13 mouse cellular contexts compared by ENCODE assay signal in genomic region chr14:56205021-56205420, GRCm38 (mm10). TPM values are rescaled to one million over a fixed set of nuclear protein-coding genes. Genes with fewer than 3 reads are reported as not detected.
DNase-seq lines count a peak whose midpoint lies in the region; ATAC-seq and TF ChIP-seq lines count a peak whose summit lies in the region.
"Not testable (repeated sequence)": the region's sequence is repeated elsewhere in the genome, so short reads cannot be mapped to it uniquely, and the experiment has no call there.
"Had no signal": no experiment of that assay in that cellular context is flagged by ENCODE, and none has a peak within 500 bp of the region (broad histone marks: within the 10 kb centered on the region; RNA-seq: fewer than 3 reads in every experiment).

No protein-coding gene starts in this region.

- not testable (repeated sequence) for H3K27ac ChIP-seq in heart, postnatal 0 days (ENCODE audit: low read depth); lung, postnatal 0 days (ENCODE audit: low read length)

- not testable (repeated sequence) for ATAC-seq in heart, postnatal 0 days (ENCODE audit: insufficient read depth, low read depth); lung, postnatal 0 days

- TF ChIP-seq CTCF in E14TG2a.4 (conservative IDR thresholded peaks at IDR 0.05; ENCODE audit: low read length): peak; percentile 47
- peak; percentile 54 for TF ChIP-seq CTCF in heart, postnatal 0 days (IDR thresholded peaks at IDR 0.05; ENCODE audit: low read depth)
- TF ChIP-seq CTCF in lung, postnatal 0 days (IDR thresholded peaks at IDR 0.05): peak; percentile 65

- WGBS in heart, postnatal 0 days: 29% methylated on average over 5 of the region's 5 CpGs
- WGBS in lung, postnatal 0 days: 29% methylated on average over 5 of the region's 5 CpGs

- H3K27me3 ChIP-seq in E14TG2a.4 (ENCODE audit: insufficient read depth, low read length); heart, postnatal 0 days (ENCODE audit: control insufficient read depth, insufficient read depth, low read length); lung, postnatal 0 days (replicated peaks; ENCODE audit: insufficient read depth, low read length): not testable (repeated sequence)

- TF ChIP-seq EP300 in heart, postnatal 0 days (IDR thresholded peaks at IDR 0.05; ENCODE audit: low read depth); lung, postnatal 0 days (IDR thresholded peaks at IDR 0.05): not testable (repeated sequence)

- not testable (repeated sequence) for H3K9me3 ChIP-seq in E14TG2a.4 (ENCODE audit: low read length); heart, postnatal 0 days (replicated peaks; ENCODE audit: control insufficient read depth, low read length); lung, postnatal 0 days (ENCODE audit: low read length)

- not testable (repeated sequence) for H3K36me3 ChIP-seq in E14TG2a.4 (ENCODE audit: insufficient read depth, low read length); heart, postnatal 0 days (replicated peaks; ENCODE audit: control insufficient read depth, insufficient read depth, low read length); lung, postnatal 0 days (ENCODE audit: insufficient read depth, low read length)

- not testable (repeated sequence) for H3K4me1 ChIP-seq in E14TG2a.4 (replicated peaks; ENCODE audit: low read depth, low read length); heart, postnatal 0 days (ENCODE audit: control insufficient read depth, insufficient read depth); lung, postnatal 0 days (ENCODE audit: insufficient read depth, low read depth, low read length)

- H3K4me3 ChIP-seq in E14TG2a.4 (replicated peaks; ENCODE audit: low read length); heart, postnatal 0 days (ENCODE audit: low read depth, low read length); lung, postnatal 0 days (ENCODE audit: low read depth, low read length): not testable (repeated sequence)

- DNase-seq in adrenal gland, postnatal 14 days: peak; percentile 53
- DNase-seq in embryo, embryonic 9.5 days (ENCODE audit: extremely low spot score): peak; percentile 48
- peak; percentile 30 for DNase-seq in heart, postnatal 0 days (ENCODE audit: low spot score)
- peak; percentile 30 for DNase-seq in kidney, postnatal 14 days
- DNase-seq in lung, postnatal 0 days (ENCODE audit: low spot score): peak; percentile 47
- peak; percentile 66 for DNase-seq in retina, embryonic 14.5 days (ENCODE audit: low spot score)
- DNase-seq in urinary bladder, postnatal 25 days (ENCODE audit: low spot score): peak; percentile 30

- not testable (repeated sequence) for H3K4me2 ChIP-seq in heart, postnatal 0 days (ENCODE audit: low read depth, low read length); lung, postnatal 0 days (replicated peaks; ENCODE audit: low read depth, low read length)

- H3K9ac ChIP-seq in heart, postnatal 0 days (replicated peaks; ENCODE audit: low read depth, low read length); lung, postnatal 0 days (replicated peaks; ENCODE audit: low read depth): not testable (repeated sequence)

RNA-seq across cellular contexts. Expression of gene Gzmf, which starts 6.2 kb away (rescaled TPM):
- not detected in 2 replicates for total RNA-seq in adrenal gland, postnatal 14 days (2021)
- not detected in 2 replicates for total RNA-seq in heart, postnatal 0 days (2014; rRNA removed; ENCODE audit: low replicate concordance)
- polyA plus RNA-seq in heart, postnatal 0 days (2015; fragmentation: Nextera tagmentation; extraction: Ambion mirVana): not detected in 2 replicates
- polyA plus RNA-seq in lung, postnatal 0 days (2015; fragmentation: Nextera tagmentation; extraction: Ambion mirVana): not detected in 2 replicates
- total RNA-seq: adrenal gland, postnatal 4 days; gastrocnemius, postnatal 4 days had no signal
- polyA plus RNA-seq: hindbrain, embryonic 16.5 days; macrophage; stomach, embryonic 14.5 days had no signal

RNA-seq across cellular contexts. Expression of gene Gzmc, which starts 29.4 kb away (rescaled TPM):
- not detected in 2 replicates for total RNA-seq in adrenal gland, postnatal 14 days (2021)
- total RNA-seq in heart, postnatal 0 days (2014; rRNA removed; ENCODE audit: low replicate concordance): not detected in 2 replicates
- not detected in 2 replicates for polyA plus RNA-seq in heart, postnatal 0 days (2015; fragmentation: Nextera tagmentation; extraction: Ambion mirVana)
- polyA plus RNA-seq in lung, postnatal 0 days (2015; fragmentation: Nextera tagmentation; extraction: Ambion mirVana): not detected in 2 replicates
- total RNA-seq: adrenal gland, postnatal 4 days; gastrocnemius, postnatal 4 days had no signal
- polyA plus RNA-seq: hindbrain, embryonic 16.5 days; macrophage; stomach, embryonic 14.5 days had no signal

RNA-seq across cellular contexts. Expression of gene Gzmn, which starts 30.6 kb away (rescaled TPM):
- total RNA-seq in adrenal gland, postnatal 14 days (2021): not detected in 2 replicates
- not detected in 2 replicates for total RNA-seq in heart, postnatal 0 days (2014; rRNA removed; ENCODE audit: low replicate concordance)
- polyA plus RNA-seq in heart, postnatal 0 days (2015; fragmentation: Nextera tagmentation; extraction: Ambion mirVana): not detected in 2 replicates
- polyA plus RNA-seq in lung, postnatal 0 days (2015; fragmentation: Nextera tagmentation; extraction: Ambion mirVana): not detected in 2 replicates
- total RNA-seq: adrenal gland, postnatal 4 days had no signal
- polyA plus RNA-seq: hindbrain, embryonic 16.5 days; macrophage; stomach, embryonic 14.5 days had no signal

RNA-seq across cellular contexts. Expression of gene Gzmg, which starts 45.6 kb away (rescaled TPM):
- not detected in 2 replicates for total RNA-seq in adrenal gland, postnatal 14 days (2021)
- total RNA-seq in heart, postnatal 0 days (2014; rRNA removed; ENCODE audit: low replicate concordance): not detected in 2 replicates
- not detected in 2 replicates for polyA plus RNA-seq in heart, postnatal 0 days (2015; fragmentation: Nextera tagmentation; extraction: Ambion mirVana)
- polyA plus RNA-seq in lung, postnatal 0 days (2015; fragmentation: Nextera tagmentation; extraction: Ambion mirVana): not detected in 2 replicates
- total RNA-seq: adrenal gland, postnatal 4 days; gastrocnemius, postnatal 4 days had no signal
- polyA plus RNA-seq: hindbrain, embryonic 16.5 days; macrophage; stomach, embryonic 14.5 days had no signal

RNA-seq across cellular contexts. Expression of gene Gzmb, which starts 57.0 kb away (rescaled TPM):
- 0.22 TPM in 1 of 2 replicates, not detected in the other for total RNA-seq in adrenal gland, postnatal 14 days (2021)
- total RNA-seq in heart, postnatal 0 days (2014; rRNA removed; ENCODE audit: low replicate concordance): not detected in 2 replicates
- polyA plus RNA-seq in heart, postnatal 0 days (2015; fragmentation: Nextera tagmentation; extraction: Ambion mirVana): not detected in 2 replicates
- polyA plus RNA-seq in lung, postnatal 0 days (2015; fragmentation: Nextera tagmentation; extraction: Ambion mirVana): 1.4 TPM in 2 replicates
- total RNA-seq: gastrocnemius, postnatal 4 days had no signal
- polyA plus RNA-seq: hindbrain, embryonic 16.5 days had no signal
